Mouse (Mus musculus): ENCODE measurements around the gene Oxct2a.
"Not testable (repeated sequence)": the region's sequence is repeated elsewhere in the genome, so short reads cannot be mapped to it uniquely, and the experiment has no call there.

Gene Oxct2a

GRCm38 (mm10) chr4:123323534-123323933 lies at the start of gene Oxct2a:
Gene Oxct2a (minus strand): TSS chr4:123323634.
- DNase-seq (ENCODE audit: low spot score) = no peak

DNA sequence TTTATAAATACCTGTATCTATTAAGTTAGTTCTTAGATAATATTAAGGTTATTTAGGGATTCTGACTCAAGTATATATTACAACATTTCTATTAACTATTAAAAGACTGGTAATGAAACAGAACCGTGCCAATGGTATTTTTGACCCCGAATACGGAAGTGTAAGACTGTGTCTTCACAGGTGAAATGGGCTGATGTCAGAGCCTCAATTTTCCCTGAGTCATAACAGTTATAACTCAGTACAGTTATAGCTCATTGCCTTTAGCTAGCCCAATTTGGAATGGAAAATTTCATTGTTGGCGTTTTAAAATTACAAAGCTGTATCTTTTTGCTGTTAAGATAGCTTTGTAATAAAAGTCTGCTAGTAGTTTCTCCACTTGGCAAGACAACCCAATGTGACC lies 40.1 kb upstream of the Oxct2a start:
- DNase-seq (ENCODE audit: low spot score) = no peak

GRCm38 (mm10) chr4:123360771-123361170 lies 37.3 kb upstream of the Oxct2a start:
- DNase-seq (ENCODE audit: low spot score) = no peak

DNA sequence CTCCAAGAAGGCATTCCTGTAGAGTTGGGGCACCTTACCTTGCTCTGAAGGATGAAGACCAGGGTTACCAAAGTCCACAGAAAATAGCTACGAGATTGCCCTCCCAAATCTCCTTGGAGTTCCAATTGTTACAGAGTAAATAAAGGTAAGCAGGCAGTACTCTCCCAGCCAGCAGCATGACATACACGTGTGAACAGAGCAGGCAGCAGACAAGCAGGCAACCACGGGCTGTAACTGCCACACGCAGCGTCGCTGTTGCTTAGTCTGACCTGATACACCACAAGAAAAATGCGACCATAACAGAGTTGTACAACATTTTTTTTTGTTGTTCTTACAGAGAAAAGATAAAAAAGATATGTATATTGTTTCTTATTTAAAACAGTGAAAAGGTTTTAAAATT lies 35.2 kb upstream of the Oxct2a start:
- no peak for DNase-seq (ENCODE audit: low spot score)

- no peak for DNase-seq (ENCODE audit: low spot score)
Observed at GRCm38 (mm10) chr4:123355941-123356340, 32.5 kb upstream of the Oxct2a start.

- no peak for DNase-seq (ENCODE audit: low spot score)
Observed at GRCm38 (mm10) chr4:123353271-123353877, 29.9 kb upstream of the Oxct2a start.

DNA sequence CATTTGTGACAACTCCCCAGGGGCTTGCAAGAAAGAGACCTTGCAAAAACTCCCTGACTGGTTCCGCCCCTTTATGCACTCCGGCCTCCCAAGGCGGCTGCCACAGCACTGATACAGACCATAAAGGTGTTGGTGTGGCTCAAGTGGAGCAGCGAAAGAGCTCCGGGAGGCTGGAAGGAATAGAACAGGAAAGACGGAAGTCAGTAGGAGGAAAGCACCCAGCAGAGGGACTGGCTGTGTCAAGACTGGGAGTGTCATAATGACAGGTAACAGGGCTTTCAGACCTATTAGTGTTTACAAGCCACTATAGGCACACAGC lies 20.0 kb upstream of the Oxct2a start:
- no peak for DNase-seq (ENCODE audit: low spot score)

- DNase-seq (ENCODE audit: low spot score) = peak; percentile 26
Observed at GRCm38 (mm10) chr4:123342642-123343470, 19.4 kb upstream of the Oxct2a start, which contains the start of gene Bmp8a. Gene Bmp8a (minus strand): TSS chr4:123343252.

DNA sequence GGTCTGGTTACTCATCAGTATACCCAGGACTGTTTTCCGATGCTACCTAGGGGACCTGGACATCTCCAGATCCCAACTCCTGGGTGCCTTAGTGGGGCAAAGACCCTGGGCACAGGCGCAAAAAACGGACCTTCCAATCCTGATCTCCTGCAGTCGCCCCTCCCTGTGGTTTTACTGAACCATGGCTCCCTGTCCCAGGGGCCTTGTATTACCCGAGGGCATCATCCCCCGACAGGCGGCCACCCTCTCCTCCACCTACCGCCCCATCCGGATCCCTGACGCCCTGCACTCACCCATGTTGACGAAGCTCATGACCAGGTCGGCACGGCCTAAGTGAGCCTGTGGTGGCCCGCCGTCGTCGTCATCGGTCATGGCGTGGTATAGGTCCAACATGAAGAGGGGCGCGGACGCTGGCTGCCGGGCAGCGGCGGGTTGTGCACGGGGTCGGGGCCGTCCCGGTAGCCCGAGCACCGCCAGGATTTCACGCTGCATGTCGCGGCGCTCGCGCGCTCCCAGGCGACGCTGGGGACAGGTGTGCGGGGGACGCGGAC lies 18.7 kb upstream of the Oxct2a start:
- no peak for DNase-seq (ENCODE audit: low spot score)

DNA sequence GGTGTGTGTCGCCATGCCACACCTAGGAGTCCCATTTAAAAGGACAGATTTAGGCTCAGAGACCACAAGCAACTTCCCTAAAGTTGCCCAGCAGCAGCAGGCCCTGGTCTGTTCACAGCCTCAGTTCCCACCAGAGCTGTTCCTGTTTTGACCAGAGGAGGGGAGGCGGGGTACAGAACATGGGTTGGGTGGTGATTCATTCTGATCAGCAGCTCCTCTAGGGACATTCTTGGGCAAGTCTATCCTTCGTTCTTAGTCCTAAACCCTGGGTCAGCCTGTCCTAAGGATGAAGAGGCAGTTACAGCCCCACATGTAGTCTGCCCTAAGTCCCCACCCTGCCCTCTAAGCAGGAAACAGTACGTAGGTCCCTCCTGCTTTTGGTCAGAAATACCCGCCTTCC lies 16.8 kb upstream of the Oxct2a start:
- no peak for DNase-seq (ENCODE audit: low spot score)

- no peak for DNase-seq (ENCODE audit: low spot score)
Observed at GRCm38 (mm10) chr4:123337693-123338092, 14.3 kb upstream of the Oxct2a start.

DNA sequence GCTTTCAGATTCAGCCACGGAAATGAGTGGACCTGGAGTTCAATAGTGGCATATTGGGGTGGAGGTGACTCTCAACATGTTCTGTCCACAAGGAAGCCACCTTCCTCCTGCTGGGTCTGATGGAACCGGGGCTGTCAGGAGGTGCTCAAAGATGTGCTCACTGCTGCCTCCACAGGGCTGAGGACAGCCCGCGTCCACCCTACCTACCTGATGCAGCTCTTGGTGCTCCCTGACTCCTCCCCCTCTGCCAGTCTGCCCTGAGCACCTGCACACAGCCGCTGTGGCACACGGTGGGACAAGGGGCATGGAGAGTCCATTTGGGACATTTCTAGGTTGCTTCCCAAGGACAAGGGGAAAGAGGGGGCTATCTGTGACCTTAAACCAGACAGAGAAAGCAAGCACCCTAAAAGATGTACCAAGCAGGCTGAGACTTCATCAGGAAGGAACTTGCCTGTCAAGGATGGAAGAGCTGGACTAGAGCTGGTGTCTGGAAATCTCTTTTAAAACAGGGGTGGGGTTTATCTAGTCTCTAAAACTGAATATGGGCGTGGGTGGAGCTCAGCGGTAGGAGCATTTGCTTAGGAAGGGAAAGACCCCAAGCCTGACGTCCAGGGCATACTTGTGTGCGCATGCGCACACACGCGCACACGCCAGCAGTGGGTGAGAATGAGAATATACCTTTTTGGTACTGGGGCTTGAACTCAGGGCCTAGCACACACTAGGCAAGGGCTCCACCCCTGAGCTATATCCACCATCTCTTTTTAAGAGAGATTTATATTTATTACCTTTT lies 12.6 kb upstream of the Oxct2a start:
- DNase-seq (ENCODE audit: low spot score) = no peak

- DNase-seq (ENCODE audit: low spot score) = not testable (repeated sequence)
Observed at GRCm38 (mm10) chr4:123335244-123335643, 11.8 kb upstream of the Oxct2a start.

DNA sequence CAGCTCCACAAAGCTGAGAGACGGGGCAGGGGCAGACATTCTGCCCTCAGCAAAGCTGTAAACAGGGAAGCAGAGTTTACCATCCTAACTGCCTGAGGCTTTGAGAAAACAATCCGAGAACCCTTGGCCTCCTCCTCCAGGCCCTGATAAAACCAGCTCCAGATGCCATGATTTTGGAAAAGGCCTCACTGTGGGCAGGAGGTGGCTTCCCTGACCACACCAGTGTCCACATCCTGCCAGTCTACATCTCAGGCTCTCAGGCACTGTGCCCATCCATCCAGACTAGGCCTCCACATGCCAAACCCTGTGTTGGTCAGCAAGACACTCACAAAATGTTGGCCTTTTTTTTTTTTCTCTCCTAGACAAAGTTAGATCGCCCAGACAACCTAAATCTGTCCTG lies 10.7 kb upstream of the Oxct2a start:
- DNase-seq (ENCODE audit: low spot score) = no peak

GRCm38 (mm10) chr4:123333151-123333550 lies 9.7 kb upstream of the Oxct2a start:
- DNase-seq (ENCODE audit: low spot score) = no peak

DNA sequence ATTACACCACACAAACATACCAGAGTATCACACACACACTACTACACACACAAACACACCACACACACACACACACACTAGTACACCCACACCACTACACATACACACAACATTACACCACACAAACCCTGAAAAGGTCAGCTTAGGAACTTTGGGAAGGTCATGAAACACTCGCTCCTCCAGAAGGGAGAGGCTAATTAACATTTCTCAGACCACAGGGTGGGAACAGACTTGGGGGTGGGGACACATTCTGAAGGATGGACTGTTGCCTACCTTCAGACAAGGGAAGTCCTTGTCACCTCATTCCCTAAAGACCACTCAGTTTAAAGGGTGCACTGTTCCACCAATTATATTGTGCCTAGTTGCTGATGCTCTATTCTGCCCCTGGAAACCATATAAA lies 8.5 kb upstream of the Oxct2a start:
- not testable (repeated sequence) for DNase-seq (ENCODE audit: low spot score)

- DNase-seq (ENCODE audit: low spot score) = no peak
Observed at GRCm38 (mm10) chr4:123331326-123331725, 7.9 kb upstream of the Oxct2a start.

GRCm38 (mm10) chr4:123328946-123329345 lies 5.5 kb upstream of the Oxct2a start:
- DNase-seq (ENCODE audit: low spot score) = no peak

DNA sequence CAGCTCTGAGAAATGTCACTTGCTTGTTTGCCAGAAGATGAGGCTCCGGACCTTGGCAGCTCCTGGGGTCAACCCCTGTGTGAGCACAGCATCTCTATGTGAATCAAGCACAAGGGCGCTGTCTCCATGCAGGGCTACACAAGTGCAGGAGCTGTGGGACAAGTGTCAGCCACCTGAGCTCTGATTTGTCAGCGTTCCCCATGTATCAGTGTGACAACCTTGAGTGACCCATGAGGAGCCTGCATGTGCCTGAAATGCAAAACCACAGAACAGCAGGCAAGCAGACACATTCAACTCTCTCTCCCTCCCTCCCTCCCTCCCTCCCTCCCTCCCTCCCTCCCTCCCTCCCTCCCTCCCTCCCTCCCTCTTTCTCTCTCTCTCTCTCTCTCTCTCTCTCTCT lies 4.2 kb upstream of the Oxct2a start:
- no peak for DNase-seq (ENCODE audit: low spot score)

GRCm38 (mm10) chr4:123326087-123326486 lies 2.7 kb upstream of the Oxct2a start:
- DNase-seq (ENCODE audit: low spot score) = no peak

- not testable (repeated sequence) for DNase-seq (ENCODE audit: low spot score)
Observed at GRCm38 (mm10) chr4:123322910-123323309, 524 bp downstream of the Oxct2a start.

GRCm38 (mm10) chr4:123314497-123314896 lies 8.9 kb downstream of the Oxct2a start:
- DNase-seq (ENCODE audit: low spot score) = no peak

GRCm38 (mm10) chr4:123313010-123313409 lies 10.4 kb downstream of the Oxct2a start:
- no peak for DNase-seq (ENCODE audit: low spot score)
